Mouse (Mus musculus) hindbrain, embryonic 10.5 days (tissue): Measurements from ENCODE around the gene Tnfrsf22. TPM values are rescaled to one million over a fixed set of nuclear protein-coding genes. Genes with fewer than 3 reads are reported as not detected.
"Not testable (repeated sequence)": the region's sequence is repeated elsewhere in the genome, so short reads cannot be mapped to it uniquely, and the experiment has no call there.

Experiments used
- DNase-seq: peaks from one replicate; pipeline ENCODE4 v3.0.0-alpha.2; 2017; ENCODE audit warnings: low spot score
- H3K27ac ChIP-seq: fragments of 300-500 bp; sonication (generic); 2 replicates; pipeline ENCODE4 v1.5.1; 2016; ENCODE audit warnings: mild to moderate bottlenecking, moderate library complexity
- H3K27me3 ChIP-seq: fragments of 300-500 bp; sonication (generic); 2 replicates; pipeline ENCODE4 v1.6.1; 2016; ENCODE audit warnings: mild to moderate bottlenecking; ENCODE audit not compliant: poor library complexity, insufficient read depth, severe bottlenecking
- H3K36me3 ChIP-seq: fragments of 300-500 bp; sonication (generic); 2 replicates; pipeline ENCODE4 v1.6.1; 2016; ENCODE audit warnings: mild to moderate bottlenecking, moderate library complexity
- H3K4me1 ChIP-seq: fragments of 300-500 bp; sonication (generic); replicated peaks from 2 replicates; pipeline ENCODE4 v1.6.1; 2016; ENCODE audit warnings: mild to moderate bottlenecking
- H3K4me3 ChIP-seq: fragments of 300-500 bp; sonication (generic); 2 replicates; pipeline ENCODE4 v1.5.1; 2016; ENCODE audit warnings: mild to moderate bottlenecking, moderate library complexity
- H3K9me3 ChIP-seq: fragments of 300-500 bp; sonication (generic); 2 replicates; pipeline ENCODE4 v1.6.1; 2016; ENCODE audit warnings: mild to moderate bottlenecking, moderate library complexity
- WGBS: fragments of 180-500 bp; shearing (Covaris S2); methylation state at CpG from one replicate; pipeline ENCODE4 v1.1.7; 2016; 5-methylcytosine and 5-hydroxymethylcytosine counted together
- polyA plus RNA-seq: library from polyadenylated mRNA; unstranded; fragments of >200 nt; fragmentation: Nextera tagmentation; extraction: Ambion mirVana; gene quantifications from 2 replicates; pipeline ENCODE4 v1.2.1, GENCODE M21; 2016

Gene Tnfrsf22
- 8.3 and 9.7 TPM in 2 replicates for polyA plus RNA-seq

DNA sequence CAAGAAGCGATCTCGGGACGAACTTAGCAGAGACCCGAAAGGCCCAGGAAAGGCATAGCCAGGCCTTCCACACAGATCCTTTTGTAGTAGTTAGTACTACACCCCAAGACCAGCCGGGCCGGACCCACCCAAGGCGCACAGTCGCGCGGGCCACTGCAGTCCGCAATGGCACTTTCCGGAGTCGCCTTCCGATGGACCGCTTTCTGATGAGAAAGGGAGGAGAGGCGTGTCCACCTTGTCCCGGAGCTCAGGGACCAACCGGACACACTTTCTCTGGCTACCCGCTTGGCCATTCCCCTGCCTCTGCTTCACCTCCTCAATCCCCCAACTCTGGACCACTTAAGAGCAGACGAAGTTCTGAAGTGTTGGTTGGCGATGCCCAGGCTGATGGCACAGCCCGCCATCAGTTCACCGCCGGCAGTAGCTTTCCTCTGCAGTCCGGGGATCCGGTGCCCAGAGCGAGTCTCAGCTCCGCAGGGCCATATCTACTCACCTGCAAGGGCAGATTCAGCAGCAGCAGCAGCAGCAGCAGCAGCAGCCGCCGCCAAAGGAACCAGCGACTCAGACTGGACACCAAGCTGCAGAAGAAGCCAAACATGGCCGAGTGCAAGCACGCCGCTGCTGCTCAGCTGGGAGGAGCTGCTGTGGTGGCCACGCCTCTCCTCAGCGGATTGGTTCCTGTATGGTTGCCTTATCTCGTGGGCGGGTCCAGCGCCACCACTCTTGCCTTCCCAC lies at the start of gene Tnfrsf22:
Tnfrsf22 (minus strand) TSS at position 628 of the 735 bp plus-strand sequence.
- 3% methylated on average over 39 of the region's 39 CpGs for WGBS
- DNase-seq: peak; percentile 88
- Histone ChIP-seq H3K4me3 (peak within 1 kb of the TSS; percentile 78), H3K27ac (peak within 1 kb of the TSS; percentile 84), H3K4me1 (no peaks in the 10 kb centered on the region), H3K9me3 (peaks cover 16% of the 10 kb centered on the region; the same call in 1 of the 2 replicates), H3K36me3 (no peaks in the 10 kb centered on the region), H3K27me3 (no peaks in the 10 kb centered on the region)

DNA sequence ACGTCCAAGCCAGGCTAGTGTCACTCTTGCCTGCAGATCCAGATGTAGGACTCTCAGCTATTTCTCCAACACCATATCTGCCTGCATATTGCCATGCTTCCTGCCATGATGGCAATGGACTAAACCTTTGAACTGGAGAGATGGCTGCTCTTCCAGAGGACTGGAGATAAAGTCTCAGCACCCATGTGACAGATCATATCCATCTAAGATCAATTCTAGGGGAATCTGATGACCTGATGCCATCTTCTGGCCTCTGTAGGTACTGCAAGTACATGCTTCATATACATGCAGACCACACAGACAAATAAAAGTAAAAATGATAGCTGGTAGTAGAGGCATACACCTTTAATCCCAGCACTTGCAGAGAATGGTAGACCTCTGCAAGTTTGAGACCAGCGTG lies 46.7 kb upstream of the Tnfrsf22 start:
- Histone ChIP-seq H3K36me3 (peaks cover 65% of the 10 kb centered on the region), H3K27ac (no peak overlapping the region), H3K4me1 (no peaks in the 10 kb centered on the region), H3K27me3 (no peaks in the 10 kb centered on the region), H3K4me3 (no peak overlapping the region), H3K9me3 (peaks cover 3% of the 10 kb centered on the region; the same call in 1 of the 2 replicates)
- no peak for DNase-seq
- WGBS: 66% methylated on average over 2 of the region's 2 CpGs

DNA sequence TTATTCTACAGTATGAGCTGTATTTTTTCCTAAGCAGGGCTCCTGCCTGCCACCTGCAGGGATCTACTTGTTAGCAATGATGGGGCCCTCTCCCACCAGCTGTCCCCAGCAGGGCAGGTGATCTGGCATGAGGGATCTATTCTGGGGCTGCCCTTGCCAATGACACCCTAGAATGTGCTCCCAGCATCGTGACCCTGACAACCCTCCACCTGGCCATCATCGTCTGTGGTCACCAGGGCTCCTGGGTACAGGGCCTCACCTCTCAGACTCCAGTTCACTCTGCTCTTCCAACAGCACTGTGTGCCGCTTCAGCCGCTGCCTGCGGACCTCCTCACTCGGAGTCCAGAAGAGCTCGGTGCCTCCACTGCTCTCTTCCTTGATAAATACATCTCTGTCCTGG lies 45.1 kb upstream of the Tnfrsf22 start:
- no peak for DNase-seq
- 0 out of 2 replicates have a peak, but pooled peaks cover 2% of the 10 kb centered on the region for H3K27me3 ChIP-seq
- H3K9me3 ChIP-seq: peaks cover 3% of the 10 kb centered on the region; the same call in 1 of the 2 replicates
- no peak overlapping the region for H3K27ac ChIP-seq
- H3K4me3 ChIP-seq: no peak overlapping the region
- peaks cover 69% of the 10 kb centered on the region for H3K36me3 ChIP-seq
- WGBS: 93% methylated on average over 7 of the region's 7 CpGs
- no peaks in the 10 kb centered on the region for H3K4me1 ChIP-seq

DNA sequence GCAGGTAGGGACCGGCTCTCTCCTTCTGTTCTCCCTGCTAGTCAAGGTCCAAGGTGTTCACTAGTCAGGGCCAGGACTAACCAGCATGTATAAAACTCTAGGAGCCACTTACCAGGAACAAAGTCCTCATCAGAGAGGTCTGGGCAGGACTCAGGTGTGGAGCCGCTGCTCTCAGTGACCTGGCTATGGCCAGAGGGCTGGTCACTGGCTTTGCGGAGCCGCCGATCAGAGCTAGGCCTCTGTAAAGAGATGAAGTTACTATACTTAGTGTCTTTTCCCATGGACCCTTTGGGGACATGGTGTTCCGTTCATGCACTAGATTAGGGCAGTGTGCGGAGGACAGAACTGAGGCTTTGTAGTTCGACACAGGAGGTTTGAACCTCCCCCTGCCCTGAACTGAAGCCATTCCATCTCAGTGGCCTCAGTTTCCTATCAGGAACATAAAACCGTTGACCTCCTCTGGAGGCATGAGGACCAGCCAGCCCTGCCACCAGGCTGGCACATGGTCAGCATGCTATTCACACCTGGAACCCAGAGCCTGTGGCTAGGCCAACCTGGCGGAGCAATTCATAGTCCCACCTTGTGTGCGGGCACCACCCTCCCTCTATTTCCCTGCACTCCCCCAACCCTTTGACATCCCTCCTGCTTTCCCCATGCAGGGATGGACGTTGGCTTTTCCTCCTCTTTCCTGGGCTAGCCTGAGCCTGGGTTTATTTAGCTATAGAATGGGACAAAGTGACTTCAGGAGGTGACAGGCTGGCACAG lies 43.5 kb upstream of the Tnfrsf22 start:
- no peak overlapping the region for H3K27ac ChIP-seq
- H3K36me3 ChIP-seq: peaks cover 75% of the 10 kb centered on the region
- WGBS: 90% methylated on average over 12 of the region's 12 CpGs
- 0 out of 2 replicates have a peak, but pooled peaks cover 8% of the 10 kb centered on the region for H3K27me3 ChIP-seq
- H3K4me3 ChIP-seq: no peak overlapping the region
- no peak for DNase-seq
- H3K9me3 ChIP-seq: peaks cover 3% of the 10 kb centered on the region; the same call in 1 of the 2 replicates
- H3K4me1 ChIP-seq: no peaks in the 10 kb centered on the region

DNA sequence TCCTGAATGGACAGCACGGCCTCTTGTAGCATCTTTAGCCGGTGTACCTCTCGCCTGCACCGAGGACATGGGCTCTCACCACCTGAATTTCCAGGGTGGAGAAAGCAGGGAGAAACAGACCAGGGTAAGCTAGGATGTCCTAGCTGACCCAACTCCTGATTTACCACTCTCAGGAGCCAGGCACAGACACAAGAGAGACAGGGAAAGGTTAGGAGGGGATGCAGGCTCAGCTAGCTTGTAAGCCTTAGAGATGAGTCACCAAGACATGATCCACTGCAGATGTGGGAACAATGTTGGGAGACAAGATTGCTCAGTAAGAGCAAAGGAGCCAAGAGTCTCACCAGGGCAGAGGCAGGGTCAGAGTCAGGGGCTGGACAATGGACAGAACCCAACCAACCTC lies 42.4 kb upstream of the Tnfrsf22 start:
- peaks cover 3% of the 10 kb centered on the region; the same call in 1 of the 2 replicates for H3K9me3 ChIP-seq
- no peak for DNase-seq
- 0 out of 2 replicates have a peak, but pooled peaks cover 9% of the 10 kb centered on the region for H3K27me3 ChIP-seq
- no peak overlapping the region for H3K4me3 ChIP-seq
- H3K36me3 ChIP-seq: peaks cover 72% of the 10 kb centered on the region
- no peak overlapping the region for H3K27ac ChIP-seq
- H3K4me1 ChIP-seq: no peaks in the 10 kb centered on the region
- WGBS: 93% methylated on average over 4 of the region's 4 CpGs

DNA sequence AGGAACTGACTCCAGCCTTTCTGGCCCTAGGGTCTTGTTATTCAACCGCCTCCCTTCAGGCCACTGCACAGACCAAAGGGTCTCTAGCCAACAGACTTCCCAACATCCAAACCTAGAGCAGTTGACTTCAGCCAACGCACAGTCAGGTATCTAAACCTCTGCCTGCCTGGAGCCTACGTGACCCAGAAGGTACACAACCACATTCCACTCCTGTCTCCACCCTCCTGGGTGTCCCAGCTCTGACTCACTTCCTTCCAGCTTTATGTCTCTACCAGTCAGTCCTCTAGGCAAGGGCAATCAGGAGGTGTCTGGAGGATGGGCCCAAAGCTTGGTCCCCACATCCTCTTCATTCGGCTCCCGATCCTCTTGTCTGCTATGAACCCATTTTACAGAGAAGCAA lies 41.7 kb upstream of the Tnfrsf22 start:
- peaks cover 71% of the 10 kb centered on the region for H3K36me3 ChIP-seq
- WGBS: 91% methylated on average over 5 of the region's 5 CpGs
- no peak for DNase-seq

DNA sequence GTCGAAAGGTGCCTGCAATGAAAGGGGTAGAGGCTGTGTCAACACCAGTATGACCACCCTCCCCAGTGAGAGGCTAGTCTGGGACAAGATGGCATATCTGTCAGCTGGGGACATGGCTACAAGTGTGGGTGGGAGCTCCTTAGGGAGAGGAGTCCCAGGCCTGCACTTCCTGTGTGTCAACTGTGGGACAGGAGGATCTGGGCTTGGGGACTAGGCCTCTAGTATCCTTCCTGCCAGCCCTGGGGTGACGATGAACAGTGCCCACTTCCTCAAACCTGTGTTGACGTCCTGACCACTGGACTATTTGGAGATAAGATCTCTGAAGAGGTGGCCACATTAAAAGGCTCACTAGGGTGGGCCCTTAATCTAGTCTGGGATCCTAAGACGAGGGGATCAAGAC lies 40.5 kb upstream of the Tnfrsf22 start:
- no peaks in the 10 kb centered on the region for H3K9me3 ChIP-seq
- no peak overlapping the region for H3K4me3 ChIP-seq
- H3K36me3 ChIP-seq: peaks cover 58% of the 10 kb centered on the region
- H3K27me3 ChIP-seq: 0 out of 2 replicates have a peak, but pooled peaks cover 9% of the 10 kb centered on the region
- WGBS: 76% methylated on average over 4 of the region's 4 CpGs
- no peak for DNase-seq
- H3K4me1 ChIP-seq: peaks cover 8% of the 10 kb centered on the region; the same call in 1 of the 2 replicates
- no peak overlapping the region for H3K27ac ChIP-seq

More for the DNA sequence above, 41.7 kb upstream of the Tnfrsf22 start:
- H3K27ac ChIP-seq: no peak overlapping the region
- 0 out of 2 replicates have a peak, but pooled peaks cover 9% of the 10 kb centered on the region for H3K27me3 ChIP-seq
- H3K4me1 ChIP-seq: no peaks in the 10 kb centered on the region
- no peak overlapping the region for H3K4me3 ChIP-seq
- peaks cover 3% of the 10 kb centered on the region; the same call in 1 of the 2 replicates for H3K9me3 ChIP-seq

DNA sequence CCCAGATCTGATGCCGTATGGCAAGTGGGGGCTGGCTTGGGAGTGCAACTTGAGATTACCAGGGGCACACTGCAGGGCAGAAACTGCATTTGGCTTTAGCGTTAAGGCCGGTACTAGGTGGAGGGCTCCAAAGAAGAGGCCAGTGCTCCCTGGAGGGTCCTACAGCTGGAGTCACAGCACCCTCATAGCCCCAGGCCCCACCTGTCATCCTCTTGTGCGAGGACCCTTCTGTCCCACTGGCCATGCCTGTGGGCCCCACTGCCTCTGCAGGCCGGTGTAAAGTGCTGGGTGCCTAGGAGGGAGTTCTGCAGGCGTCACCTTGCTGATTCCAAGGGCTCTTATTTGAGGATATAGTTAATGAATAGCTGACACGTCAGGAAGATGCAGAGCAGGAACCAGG lies 40.0 kb upstream of the Tnfrsf22 start:
- Histone ChIP-seq H3K27ac (no peak overlapping the region), H3K27me3 (peaks cover 14% of the 10 kb centered on the region; the same call in 1 of the 2 replicates), H3K4me1 (peaks cover 8% of the 10 kb centered on the region; the same call in 1 of the 2 replicates), H3K4me3 (no peak overlapping the region), H3K36me3 (peaks cover 54% of the 10 kb centered on the region), H3K9me3 (no peaks in the 10 kb centered on the region)
- WGBS: 85% methylated on average over 7 of the region's 7 CpGs
- no peak for DNase-seq

DNA sequence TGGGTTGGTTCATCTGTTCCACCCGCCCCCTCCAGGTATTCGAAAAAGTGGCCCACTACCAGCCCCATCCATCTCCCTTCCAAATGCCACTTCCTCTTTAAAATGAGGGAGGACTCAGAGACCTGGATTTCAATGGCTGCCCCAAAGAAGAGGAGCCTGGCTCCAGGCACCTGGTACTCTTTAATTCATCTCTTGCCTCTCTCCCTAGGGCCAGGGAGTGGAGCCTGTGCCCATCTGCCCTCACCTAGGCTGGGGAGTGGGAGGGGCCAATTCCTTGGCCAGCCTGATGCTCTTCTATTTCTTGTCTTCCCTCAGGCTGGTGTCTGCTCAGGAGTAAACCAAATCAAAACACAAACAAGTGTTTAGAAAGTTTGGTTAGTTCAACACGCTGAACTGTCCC lies 37.2 kb upstream of the Tnfrsf22 start:
- H3K27ac ChIP-seq, H3K4me1 ChIP-seq, H3K9me3 ChIP-seq, H3K4me3 ChIP-seq, DNase-seq: not testable (repeated sequence)
- WGBS: 92% methylated on average over 3 of the region's 3 CpGs
- peaks cover 26% of the 10 kb centered on the region for H3K36me3 ChIP-seq
- H3K27me3 ChIP-seq: peaks cover 20% of the 10 kb centered on the region

DNA sequence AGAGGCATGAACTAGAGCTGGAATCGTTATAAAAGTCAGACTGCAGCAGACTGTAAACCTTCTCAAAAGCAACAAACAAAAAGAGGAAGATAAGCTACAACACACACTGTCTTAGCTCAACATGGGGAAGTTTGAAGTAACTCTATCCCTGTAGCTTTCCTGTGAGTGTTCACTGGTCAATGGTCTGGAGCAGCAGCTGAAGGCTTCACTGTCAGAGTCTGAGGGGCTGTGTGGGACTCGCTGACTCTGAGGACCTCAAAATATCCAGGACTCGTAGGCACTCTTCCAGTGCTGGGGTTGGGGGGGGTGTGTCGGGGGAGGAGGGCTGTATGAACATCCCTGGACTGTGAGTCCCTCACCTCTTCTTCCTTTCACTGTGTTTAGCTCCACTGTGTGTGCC lies 36.7 kb upstream of the Tnfrsf22 start:
- Histone ChIP-seq H3K36me3 (peaks cover 21% of the 10 kb centered on the region), H3K27me3 (peaks cover 20% of the 10 kb centered on the region)
- WGBS: 59% methylated on average over 4 of the region's 4 CpGs
- H3K4me3 ChIP-seq, H3K27ac ChIP-seq, H3K9me3 ChIP-seq, H3K4me1 ChIP-seq, DNase-seq: not testable (repeated sequence)

DNA sequence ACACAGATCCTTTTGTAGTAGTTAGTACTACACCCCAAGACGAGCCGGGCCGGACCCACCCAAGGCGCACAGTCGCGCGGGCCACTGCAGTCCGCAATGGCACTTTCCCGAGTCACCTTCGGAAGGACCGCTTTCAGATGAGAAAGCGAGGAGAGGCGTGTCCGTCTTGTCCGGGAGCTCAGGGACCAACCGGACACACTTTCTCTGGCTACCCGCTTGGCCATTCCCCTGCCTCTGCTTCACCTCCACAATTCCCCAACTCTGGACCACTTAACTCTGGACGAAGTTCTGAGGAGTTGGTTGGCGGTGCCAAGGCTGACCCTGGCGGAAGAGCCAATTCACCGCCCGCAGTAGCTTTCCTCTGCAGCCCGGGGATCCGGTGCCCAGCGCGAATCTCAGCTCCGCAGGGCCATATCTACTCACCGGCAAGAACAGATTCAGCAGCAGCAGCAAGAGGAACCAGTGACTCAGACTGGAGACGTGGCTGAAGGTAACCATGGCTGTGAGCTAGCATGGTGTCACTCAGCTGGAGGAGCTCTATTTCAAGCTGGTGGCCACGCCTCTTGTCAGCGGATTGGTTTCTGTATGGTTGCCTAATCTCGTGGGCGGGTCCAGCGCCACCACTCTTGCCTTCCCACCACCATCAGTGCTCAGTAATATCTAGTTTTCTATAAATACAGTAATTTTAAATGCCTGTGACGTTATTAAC lies 36.1 kb upstream of the Tnfrsf22 start, which contains the start of gene Tnfrsf23:
Tnfrsf23 (minus strand) TSS at position 514 of the 709 bp plus-strand sequence.
- H3K36me3 ChIP-seq: peaks cover 20% of the 10 kb centered on the region
- peak within 1 kb of the TSS; percentile 55 for H3K4me3 ChIP-seq
- peak; percentile 69 for DNase-seq
- 4% methylated on average over 35 of the region's 35 CpGs for WGBS
- H3K4me1 ChIP-seq: peaks cover 8% of the 10 kb centered on the region; the same call in 1 of the 2 replicates
- peaks cover 20% of the 10 kb centered on the region for H3K27me3 ChIP-seq
- no peak within 1 kb of the TSS for H3K27ac ChIP-seq
- H3K9me3 ChIP-seq: no peaks in the 10 kb centered on the region

DNA sequence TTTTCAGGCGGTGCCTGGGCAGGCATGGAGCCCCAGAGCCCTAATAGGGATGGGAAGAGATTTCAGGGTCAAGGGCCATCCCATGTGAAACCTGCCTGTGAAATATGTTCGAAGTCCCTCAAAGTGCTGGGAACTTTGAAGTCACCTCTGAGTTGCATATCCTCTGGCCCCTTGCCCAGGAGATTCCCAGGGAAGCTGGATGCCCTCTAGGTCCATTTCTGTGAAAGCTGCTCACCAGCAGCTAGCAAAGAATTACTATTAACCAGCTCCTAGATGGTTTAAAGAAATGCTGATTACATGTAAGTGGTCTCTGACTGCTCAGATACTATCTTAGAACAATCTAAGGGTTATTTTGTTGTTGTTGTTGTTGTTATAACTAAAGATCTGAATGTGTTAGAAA lies 35.1 kb upstream of the Tnfrsf22 start:
- not testable (repeated sequence) for DNase-seq, H3K4me1 ChIP-seq, H3K4me3 ChIP-seq, H3K27ac ChIP-seq, H3K9me3 ChIP-seq
- WGBS: 95% methylated on average over 2 of the region's 2 CpGs
- Histone ChIP-seq H3K36me3 (peaks cover 16% of the 10 kb centered on the region), H3K27me3 (peaks cover 18% of the 10 kb centered on the region)
